Comparison of ENCODE assay signal across 10 mouse cellular contexts in genomic region chr5:148952419-148952818, GRCm38 (mm10). TPM values are rescaled to one million over a fixed set of nuclear protein-coding genes. Genes with fewer than 3 reads are reported as not detected.
DNase-seq lines count a peak whose midpoint lies in the region; ATAC-seq lines count a peak whose summit lies in the region.
"Had no signal": no experiment of that assay in that cellular context is flagged by ENCODE, and none has a peak within 500 bp of the region (broad histone marks: within the 10 kb centered on the region; RNA-seq: fewer than 3 reads in every experiment).

No protein-coding gene starts in this region.

- H3K36me3 ChIP-seq in midbrain, embryonic 11.5 days (ENCODE audit: control insufficient read depth, insufficient read depth, low read length): no peaks in the 10 kb centered on the region
- H3K36me3 ChIP-seq in midbrain, embryonic 16.5 days (ENCODE audit: control insufficient read depth, insufficient read depth, low read length): no peaks in the 10 kb centered on the region
- H3K36me3 ChIP-seq: hindbrain, embryonic 15.5 days had no signal

- no peak overlapping the region for H3K4me3 ChIP-seq in midbrain, embryonic 11.5 days (ENCODE audit: low read depth, low read length)
- H3K4me3 ChIP-seq in midbrain, embryonic 16.5 days (ENCODE audit: low read depth, low read length): no peak overlapping the region
- H3K4me3 ChIP-seq: hindbrain, embryonic 15.5 days; myocyte had no signal

- DNase-seq in embryo, embryonic 10.5 days (ENCODE audit: low spot score): peak; percentile 61
- DNase-seq in embryo, embryonic 9.5 days (ENCODE audit: extremely low spot score): no peak
- DNase-seq in midbrain, embryonic 11.5 days (ENCODE audit: low spot score, missing footprints): peak; percentile 87
- DNase-seq in spleen, adult 12 weeks (ENCODE audit: low spot score): peak; percentile 43
- DNase-seq in right cerebral cortex, postnatal 25 days: no peak
- DNase-seq in urinary bladder, postnatal 25 days (ENCODE audit: low spot score): no peak

- no peaks in the 10 kb centered on the region for H3K4me1 ChIP-seq in midbrain, embryonic 11.5 days (ENCODE audit: control insufficient read depth, insufficient read depth, low read length)
- H3K4me1 ChIP-seq in midbrain, embryonic 16.5 days (ENCODE audit: control insufficient read depth, insufficient read depth, low read length): no peaks in the 10 kb centered on the region
- H3K4me1 ChIP-seq: hindbrain, embryonic 15.5 days had no signal

- H3K9me3 ChIP-seq in midbrain, embryonic 11.5 days (ENCODE audit: control insufficient read depth, low read length): no peaks in the 10 kb centered on the region; the same call in 1 of the 2 replicates
- no peaks in the 10 kb centered on the region for H3K9me3 ChIP-seq in midbrain, embryonic 16.5 days (replicated peaks; ENCODE audit: control insufficient read depth, low read length, poor library complexity, severe bottlenecking)
- H3K9me3 ChIP-seq: hindbrain, embryonic 15.5 days had no signal

- H3K4me2 ChIP-seq in midbrain, embryonic 11.5 days: no peak overlapping the region
- H3K4me2 ChIP-seq in midbrain, embryonic 16.5 days (ENCODE audit: low read length): no peak overlapping the region
- H3K4me2 ChIP-seq: hindbrain, embryonic 15.5 days had no signal

- 43% methylated on average over 6 of the region's 6 CpGs for WGBS in midbrain, embryonic 11.5 days
- WGBS in midbrain, embryonic 16.5 days: 47% methylated on average over 6 of the region's 6 CpGs

- no peak overlapping the region for H3K9ac ChIP-seq in midbrain, embryonic 11.5 days (ENCODE audit: low read length)
- H3K9ac ChIP-seq in midbrain, embryonic 16.5 days (ENCODE audit: low read depth, low read length): no peak overlapping the region
- H3K9ac ChIP-seq: hindbrain, embryonic 15.5 days had no signal

- no peak for ATAC-seq in midbrain, embryonic 11.5 days (ENCODE audit: low FRiP score)
- no peak for ATAC-seq in midbrain, embryonic 16.5 days
- ATAC-seq in erythroid progenitor cell, adult 5-6 weeks (replicated peaks; ENCODE audit: low FRiP score, poor library complexity, severe bottlenecking): 0 out of 2 replicates have a peak, but pooled peaks have one; percentile 32

- no peak overlapping the region for H3K27ac ChIP-seq in midbrain, embryonic 11.5 days (ENCODE audit: low read depth, low read length)
- H3K27ac ChIP-seq in midbrain, embryonic 16.5 days (ENCODE audit: low read length): no peak overlapping the region
- H3K27ac ChIP-seq: hindbrain, embryonic 15.5 days had no signal

- H3K27me3 ChIP-seq in midbrain, embryonic 11.5 days (ENCODE audit: control insufficient read depth, insufficient read depth, low read length): no peaks in the 10 kb centered on the region
- no peaks in the 10 kb centered on the region for H3K27me3 ChIP-seq in midbrain, embryonic 16.5 days (ENCODE audit: control insufficient read depth, insufficient read depth, low read depth, low read length)
- H3K27me3 ChIP-seq: hindbrain, embryonic 15.5 days had no signal

RNA-seq across cellular contexts. Expression of gene Katnal1, which starts 23.3 kb away (rescaled TPM):
- polyA plus RNA-seq in midbrain, embryonic 11.5 days (2014; fragmentation: Nextera tagmentation; extraction: Ambion mirVana): 31.1 and 37.1 TPM in 2 replicates
- 40.2 and 40.7 TPM in 2 replicates for polyA plus RNA-seq in midbrain, embryonic 16.5 days (2015; fragmentation: Nextera tagmentation; extraction: Ambion mirVana)
- total RNA-seq in erythroid progenitor cell, adult 5-6 weeks (2015; ENCODE audit: low replicate concordance): 28.5 and 40.2 TPM in 2 replicates
- 47.7 and 54.4 TPM in 2 replicates for total RNA-seq in erythroid progenitor cell, adult 5-6 weeks (2017; ENCODE audit: low replicate concordance)

RNA-seq across cellular contexts. Expression of gene Gm42791, which starts 42.5 kb away (rescaled TPM):
- polyA plus RNA-seq in midbrain, embryonic 11.5 days (2014; fragmentation: Nextera tagmentation; extraction: Ambion mirVana): 2.0 TPM in 1 of 2 replicates, not detected in the other
- polyA plus RNA-seq in midbrain, embryonic 16.5 days (2015; fragmentation: Nextera tagmentation; extraction: Ambion mirVana): 5.7 and 6.7 TPM in 2 replicates
- total RNA-seq in erythroid progenitor cell, adult 5-6 weeks (2015; ENCODE audit: low replicate concordance): not detected in 2 replicates
- total RNA-seq in erythroid progenitor cell, adult 5-6 weeks (2017; ENCODE audit: low replicate concordance): not detected in 2 replicates

Comparison
In these comparisons a context has a peak if more than half of its experiments do, and no peak if none do; other contexts are left out.
1. DNase-seq: peak in embryo, embryonic 10.5 days (single experiment), midbrain, embryonic 11.5 days (single experiment) and spleen, adult 12 weeks (single experiment); none in embryo, embryonic 9.5 days (single experiment), right cerebral cortex, postnatal 25 days (single experiment) and urinary bladder, postnatal 25 days (single experiment).